In the genomic region with DNA sequence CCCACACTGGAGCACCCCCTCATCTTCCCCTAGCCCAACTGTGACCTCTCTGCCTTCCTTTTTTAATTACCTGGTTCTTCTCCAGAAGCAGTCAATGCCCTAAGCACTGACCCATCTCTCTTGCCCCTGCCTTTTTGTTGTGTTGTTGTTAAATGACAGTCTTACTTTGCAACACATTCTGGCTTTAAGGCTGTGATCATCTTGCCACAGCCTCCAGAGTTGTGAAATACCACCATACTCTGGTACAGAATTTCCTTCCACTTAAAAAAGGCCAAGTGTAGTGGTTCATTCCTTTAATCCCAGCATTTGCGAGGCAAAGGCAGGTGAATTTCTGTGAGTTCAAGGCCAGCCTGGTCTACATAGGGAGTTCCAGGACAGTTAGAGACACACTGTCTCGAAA, we compare ENCODE assay signal across 19 mouse cellular contexts.
"Had no signal": no experiment of that assay in that cellular context is flagged by ENCODE, and none has a peak within 500 bp of the region (broad histone marks: within the 10 kb centered on the region; RNA-seq: fewer than 3 reads in every experiment).

No protein-coding gene starts in this region.

- DNase-seq: lung, adult 18-20 months; lung, embryonic 14.5 days; lung, postnatal 10 days; lung, postnatal 4 days; midbrain, embryonic 14.5 days; retina, postnatal 1 day; right cerebral cortex, adult 18-20 months; right cerebral cortex, postnatal 25 days; right cerebral cortex, postnatal 4 days; spleen, adult 18-20 months; thymus, adult 18-20 months; thymus, postnatal 14 days; thymus, postnatal 36 days had no signal

- H3K9me3 ChIP-seq: midbrain, embryonic 10.5 days; midbrain, embryonic 12.5 days; neural tube, embryonic 13.5 days; neural tube, embryonic 15.5 days had no signal

- H3K9ac ChIP-seq: lung, embryonic 14.5 days; midbrain, embryonic 12.5 days; neural tube, embryonic 13.5 days; neural tube, embryonic 15.5 days had no signal

- H3K4me1 ChIP-seq: neural tube, embryonic 13.5 days; neural tube, embryonic 15.5 days had no signal

- H3K27me3 ChIP-seq: midbrain, embryonic 12.5 days; neural tube, embryonic 13.5 days; neural tube, embryonic 15.5 days had no signal

- H3K27ac ChIP-seq: midbrain, embryonic 10.5 days; midbrain, embryonic 12.5 days; neural tube, embryonic 13.5 days; neural tube, embryonic 15.5 days had no signal

- ATAC-seq: midbrain, embryonic 16.5 days had no signal

- H3K4me3 ChIP-seq: midbrain, embryonic 10.5 days; midbrain, embryonic 12.5 days; myocyte; neural tube, embryonic 13.5 days; neural tube, embryonic 15.5 days had no signal

- H3K4me2 ChIP-seq: lung, embryonic 14.5 days; midbrain, embryonic 12.5 days; neural tube, embryonic 13.5 days; neural tube, embryonic 15.5 days had no signal
